Mouse (Mus musculus): ENCODE measurements around the gene Olfr237-ps1. TPM values are rescaled to one million over a fixed set of nuclear protein-coding genes. Genes with fewer than 3 reads are reported as not detected.

The Olfr237-ps1 gene
- polyA plus RNA-seq (2012; rRNA removed) = not detected in 2 replicates

GRCm38 (mm10) chr6:43146267-43146666 is at the start of gene Olfr237-ps1:
Gene Olfr237-ps1 (plus strand): TSS chr6:43146567.

GRCm38 (mm10) chr6:43106069-43106468 is 40.3 kb upstream of the Olfr237-ps1 start, which contains the start of gene Olfr441:
Gene Olfr441 (plus strand): TSS chr6:43106369.

DNA sequence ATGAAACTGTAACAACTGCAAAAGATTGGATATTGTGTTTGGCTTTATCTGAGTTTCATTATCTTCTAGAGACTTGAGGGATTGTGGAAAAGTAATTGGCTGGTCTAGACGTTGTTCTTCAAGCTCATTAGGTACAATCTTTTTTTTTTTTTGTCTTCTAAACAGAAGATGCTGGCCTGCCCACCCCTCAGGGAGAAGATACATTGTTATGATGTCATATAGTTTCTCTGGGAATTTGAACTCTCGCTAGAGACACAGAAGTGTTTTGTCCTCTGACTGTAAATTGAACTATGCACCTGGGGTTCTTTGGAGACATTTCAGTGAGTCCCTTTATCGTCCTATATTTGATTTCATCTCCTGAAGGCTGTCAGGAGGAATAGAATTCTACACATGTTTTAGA is 16.6 kb downstream of the Olfr237-ps1 start, which contains the start of gene Olfr437:
Olfr437 (plus strand) TSS at position 301 of the 400 bp plus-strand sequence.

GRCm38 (mm10) chr6:43171840-43172239 is 25.5 kb downstream of the Olfr237-ps1 start, which contains the start of gene Olfr13:
Gene Olfr13 (plus strand): TSS chr6:43172140.

GRCm38 (mm10) chr6:43196781-43197180 is 50.4 kb downstream of the Olfr237-ps1 start, which contains the start of gene Olfr435:
Gene Olfr435 (plus strand): TSS chr6:43197146.

Other genes with a start within 250 kb of the Olfr237-ps1 start
- not detected in 2 replicates for gene Olfr447, start 237.7 kb upstream of the Olfr237-ps1 start, polyA plus RNA-seq (2012; rRNA removed)
- not detected in 2 replicates for gene Olfr446, start 225.2 kb upstream of the Olfr237-ps1 start, polyA plus RNA-seq (2012; rRNA removed)
- not detected in 2 replicates for gene Olfr444, start 197.5 kb upstream of the Olfr237-ps1 start, polyA plus RNA-seq (2012; rRNA removed)
- gene Olfr441, start 40.2 kb upstream of the Olfr237-ps1 start, polyA plus RNA-seq (2012; rRNA removed) = not detected in 2 replicates
- gene Olfr437, start 16.7 kb downstream of the Olfr237-ps1 start, polyA plus RNA-seq (2012; rRNA removed) = not detected in 2 replicates
- not detected in 2 replicates for gene Olfr13, start 25.6 kb downstream of the Olfr237-ps1 start, polyA plus RNA-seq (2012; rRNA removed)
- gene Olfr435, start 50.6 kb downstream of the Olfr237-ps1 start, polyA plus RNA-seq (2012; rRNA removed) = not detected in 2 replicates
- not detected in 2 replicates for gene Olfr434, start 66.5 kb downstream of the Olfr237-ps1 start, polyA plus RNA-seq (2012; rRNA removed)
- not detected in 2 replicates for gene Olfr47, start 85.0 kb downstream of the Olfr237-ps1 start, polyA plus RNA-seq (2012; rRNA removed)
- 5.8 and 8.8 TPM in 2 replicates for gene Arhgef5, start 119.0 kb downstream of the Olfr237-ps1 start, polyA plus RNA-seq (2012; rRNA removed)
- gene Nobox, start 163.0 kb downstream of the Olfr237-ps1 start, polyA plus RNA-seq (2012; rRNA removed) = not detected in 2 replicates

Data from central nervous system, embryonic 11.5 days (tissue).